Mouse (Mus musculus) intestine, postnatal 0 days (tissue): Measurements from ENCODE around the gene Ubxn6. TPM values are rescaled to one million over a fixed set of nuclear protein-coding genes. Genes with fewer than 3 reads are reported as not detected.
A peak's percentile ranks its signal among the peaks of the same experiment; 100 is the strongest.

Experiments
- ATAC-seq: fragments of 200-750 bp; cut with Nextera tagmentation; 2 replicates; pipeline ENCODE4 v1.8.0; 2017; ENCODE audit warnings: mild to moderate bottlenecking, moderate TSS enrichment, moderate library complexity
- H3K27ac ChIP-seq: fragments of 300-500 bp; sonication (generic); 2 replicates; pipeline ENCODE4 v1.5.1; 2014; ENCODE audit warnings: mild to moderate bottlenecking, low read depth, low read length, moderate library complexity
- H3K27me3 ChIP-seq: fragments of 300-500 bp; sonication (generic); replicated peaks from 2 replicates; pipeline ENCODE4 v1.6.1; 2014; ENCODE audit warnings: low read length, mixed read lengths; ENCODE audit not compliant: control insufficient read depth, insufficient read depth
- H3K36me3 ChIP-seq: fragments of 300-500 bp; sonication (generic); 2 replicates; pipeline ENCODE4 v1.6.1; 2014; ENCODE audit warnings: mild to moderate bottlenecking, moderate library complexity; ENCODE audit not compliant: control insufficient read depth, insufficient read depth
- H3K4me1 ChIP-seq: fragments of 300-500 bp; sonication (generic); replicated peaks from 2 replicates; pipeline ENCODE4 v1.6.1; 2014; ENCODE audit warnings: antibody characterized with exemption, low read length, mixed read lengths; ENCODE audit not compliant: control insufficient read depth, insufficient read depth
- H3K4me2 ChIP-seq: fragments of 300-500 bp; sonication (generic); replicated peaks from 2 replicates; pipeline ENCODE4 v1.6.1; 2014; ENCODE audit warnings: low read depth, mild to moderate bottlenecking, moderate library complexity
- H3K4me3 ChIP-seq: fragments of 300-500 bp; sonication (generic); 2 replicates; pipeline ENCODE4 v1.5.1; 2014; ENCODE audit warnings: low read depth, low read length
- H3K9ac ChIP-seq: fragments of 300-500 bp; sonication (generic); 2 replicates; pipeline ENCODE4 v1.6.1; 2014; ENCODE audit warnings: mild to moderate bottlenecking, low read depth, low read length
- H3K9me3 ChIP-seq: fragments of 300-500 bp; sonication (generic); 2 replicates; pipeline ENCODE4 v1.6.1; 2016; ENCODE audit warnings: mixed run types; ENCODE audit not compliant: control insufficient read depth
- CTCF ChIP-seq: sonication (generic); IDR thresholded peaks from 2 replicates; pipeline ENCODE4 v1.5.1; 2016; ENCODE audit warnings: low read depth, mild to moderate bottlenecking, control low read depth, antibody characterized with exemption, moderate library complexity
- WGBS: fragments of 180-500 bp; shearing (Covaris S2); extraction: QIAGEN DNeasy Blood & Tissue Kit; methylation state at CpG from one replicate; pipeline ENCODE4 v1.1.7; 2014; 5-methylcytosine and 5-hydroxymethylcytosine counted together
- polyA plus RNA-seq: library from polyadenylated mRNA; unstranded; fragments of >200 nt; fragmentation: Nextera tagmentation; extraction: Ambion mirVana; gene quantifications from 2 replicates; pipeline ENCODE4 v1.2.1, GENCODE M21; 2015

Ubxn6 gene
- polyA plus RNA-seq, 1 experiment from 2014 or later, result 42.5 TPM

- Histone ChIP-seq H3K27me3 (no peaks in the 10 kb centered on the region), H3K36me3 (peaks cover 61% of the 10 kb centered on the region), H3K4me2 (no peak overlapping the region), H3K9ac (no peak overlapping the region), H3K27ac (no peak overlapping the region), H3K9me3 (no peaks in the 10 kb centered on the region), H3K4me3 (no peak overlapping the region), H3K4me1 (no peaks in the 10 kb centered on the region)
- peak; percentile 82 for TF ChIP-seq CTCF
- ATAC-seq, result peak; percentile 60
- 70% methylated on average over 20 of the region's 20 CpGs for WGBS
Measured at GRCm38 (mm10) chr17:56018347-56019131, 56.3 kb downstream of the Ubxn6 start.

GRCm38 (mm10) chr17:56017848-56018247, 57.0 kb downstream of the Ubxn6 start:
- H3K27me3 ChIP-seq, result no peaks in the 10 kb centered on the region
- H3K9ac ChIP-seq, result no peak overlapping the region
- no peak for TF ChIP-seq CTCF
- no peaks in the 10 kb centered on the region for H3K4me1 ChIP-seq
- 89% methylated on average over 7 of the region's 7 CpGs for WGBS
- ATAC-seq, result no peak
- H3K36me3 ChIP-seq, result peaks cover 68% of the 10 kb centered on the region
- H3K4me2 ChIP-seq, result no peak overlapping the region
- H3K9me3 ChIP-seq, result no peaks in the 10 kb centered on the region
- H3K4me3 ChIP-seq, result no peak overlapping the region
- no peak overlapping the region for H3K27ac ChIP-seq

Other genes starting within 250 kb of the Ubxn6 start
- gene Zfp119a, start 196.1 kb downstream of the Ubxn6 start, polyA plus RNA-seq, result 4.9 and 5.1 TPM in 2 replicates
- 4.8 and 5.0 TPM in 2 replicates for gene Zfp959, start 182.9 kb downstream of the Ubxn6 start, polyA plus RNA-seq
- gene Zfp119b, start 125.5 kb downstream of the Ubxn6 start, polyA plus RNA-seq, result 3.4 and 3.7 TPM in 2 replicates
- 1.5 and 1.6 TPM in 2 replicates for gene Ebi3, start 122.4 kb downstream of the Ubxn6 start, polyA plus RNA-seq
- gene Yju2, start 115.9 kb downstream of the Ubxn6 start, polyA plus RNA-seq, result 10.2 and 10.9 TPM in 2 replicates
- 2.7 and 2.9 TPM in 2 replicates for gene Shd, start 104.6 kb downstream of the Ubxn6 start, polyA plus RNA-seq
- 3.6 and 4.2 TPM in 2 replicates for gene Fsd1, start 88.5 kb downstream of the Ubxn6 start, polyA plus RNA-seq
- gene Stap2, start 69.4 kb downstream of the Ubxn6 start, polyA plus RNA-seq, result 82.8 and 84.5 TPM in 2 replicates
- 41.4 and 43.0 TPM in 2 replicates for gene Mpnd, start 69.3 kb downstream of the Ubxn6 start, polyA plus RNA-seq
- gene Sh3gl1, start 38.4 kb downstream of the Ubxn6 start, polyA plus RNA-seq, result 92.3 and 97.0 TPM in 2 replicates
- gene Chaf1a, start 34.6 kb downstream of the Ubxn6 start, polyA plus RNA-seq, result 4.8 and 5.2 TPM in 2 replicates
- gene Hdgfl2, start 4.6 kb upstream of the Ubxn6 start, polyA plus RNA-seq, result 25.9 and 33.6 TPM in 2 replicates
- 0.30 and 0.31 TPM in 2 replicates for gene Plin4, start 34.8 kb upstream of the Ubxn6 start, polyA plus RNA-seq
- gene Plin5, start 42.6 kb upstream of the Ubxn6 start, polyA plus RNA-seq, result 0.10 TPM in 1 of 2 replicates, not detected in the other
- gene Lrg1, start 47.0 kb upstream of the Ubxn6 start, polyA plus RNA-seq, result 3.6 and 3.9 TPM in 2 replicates
- 0.94 and 1.1 TPM in 2 replicates for gene Sema6b, start 65.3 kb upstream of the Ubxn6 start, polyA plus RNA-seq
- 4.6 and 5.1 TPM in 2 replicates for gene Tnfaip8l1, start 87.4 kb upstream of the Ubxn6 start, polyA plus RNA-seq
- 83.5 and 90.5 TPM in 2 replicates for gene Mydgf, start 108.9 kb upstream of the Ubxn6 start, polyA plus RNA-seq
- 10.6 and 12.0 TPM in 2 replicates for gene Dpp9, start 143.9 kb upstream of the Ubxn6 start, polyA plus RNA-seq
- 7.0 and 8.0 TPM in 2 replicates for gene Fem1a, start 181.8 kb upstream of the Ubxn6 start, polyA plus RNA-seq
- 15.8 and 16.0 TPM in 2 replicates for gene Ticam1, start 201.8 kb upstream of the Ubxn6 start, polyA plus RNA-seq
- 521 and 545 TPM in 2 replicates for gene Plin3, start 217.8 kb upstream of the Ubxn6 start, polyA plus RNA-seq
- not detected in 2 replicates for gene Arrdc5, start 225.3 kb upstream of the Ubxn6 start, polyA plus RNA-seq
- gene Uhrf1, start 228.3 kb upstream of the Ubxn6 start, polyA plus RNA-seq, result 22.5 and 23.5 TPM in 2 replicates